Comparison of ENCODE assay signal across 14 mouse cellular contexts in genomic region chr12:12320693-12321092, GRCm38 (mm10). TPM values are rescaled to one million over a fixed set of nuclear protein-coding genes. Genes with fewer than 3 reads are reported as not detected.
DNase-seq lines count a peak whose midpoint lies in the region; ATAC-seq lines count a peak whose summit lies in the region.
"Had no signal": no experiment of that assay in that cellular context is flagged by ENCODE, and none has a peak within 500 bp of the region (broad histone marks: within the 10 kb centered on the region; RNA-seq: fewer than 3 reads in every experiment).

No protein-coding gene starts in this region.

- no peaks in the 10 kb centered on the region for H3K36me3 ChIP-seq in forebrain, embryonic 16.5 days (ENCODE audit: control insufficient read depth, insufficient read depth)
- H3K36me3 ChIP-seq in forebrain, embryonic 13.5 days (ENCODE audit: poor library complexity, severe bottlenecking) = no peaks in the 10 kb centered on the region
- no peaks in the 10 kb centered on the region for H3K36me3 ChIP-seq in liver, embryonic 13.5 days
- H3K36me3 ChIP-seq in liver, embryonic 11.5 days (ENCODE audit: control insufficient read depth, insufficient read depth, low read length) = no peaks in the 10 kb centered on the region
- H3K36me3 ChIP-seq in midbrain, embryonic 11.5 days (ENCODE audit: control insufficient read depth, insufficient read depth, low read length) = no peaks in the 10 kb centered on the region
- H3K36me3 ChIP-seq: heart, embryonic 10.5 days; hindbrain, embryonic 12.5 days; limb, embryonic 12.5 days had no signal

- H3K9me3 ChIP-seq in forebrain, embryonic 16.5 days (ENCODE audit: control insufficient read depth, low read length) = no peaks in the 10 kb centered on the region
- H3K9me3 ChIP-seq in forebrain, embryonic 13.5 days (replicated peaks) = no peaks in the 10 kb centered on the region
- no peaks in the 10 kb centered on the region for H3K9me3 ChIP-seq in liver, embryonic 13.5 days (replicated peaks)
- H3K9me3 ChIP-seq in liver, embryonic 11.5 days (ENCODE audit: control insufficient read depth, low read length) = no peaks in the 10 kb centered on the region
- H3K9me3 ChIP-seq in midbrain, embryonic 11.5 days (ENCODE audit: control insufficient read depth, low read length) = no peaks in the 10 kb centered on the region
- H3K9me3 ChIP-seq: heart, embryonic 10.5 days; hindbrain, embryonic 12.5 days; limb, embryonic 12.5 days had no signal

- H3K4me2 ChIP-seq in forebrain, embryonic 16.5 days (ENCODE audit: low read length) = no peak overlapping the region
- no peak overlapping the region for H3K4me2 ChIP-seq in forebrain, embryonic 13.5 days
- H3K4me2 ChIP-seq in liver, embryonic 13.5 days = no peak overlapping the region
- no peak overlapping the region for H3K4me2 ChIP-seq in liver, embryonic 11.5 days
- no peak overlapping the region for H3K4me2 ChIP-seq in midbrain, embryonic 11.5 days
- H3K4me2 ChIP-seq: hindbrain, embryonic 12.5 days; limb, embryonic 12.5 days had no signal

- 91% methylated on average over 2 of the region's 2 CpGs for WGBS in forebrain, embryonic 16.5 days
- WGBS in forebrain, embryonic 13.5 days = 91% methylated on average over 2 of the region's 2 CpGs
- 51% methylated on average over 2 of the region's 2 CpGs for WGBS in liver, embryonic 13.5 days (ENCODE audit: insufficient replicate concordance)
- WGBS in liver, embryonic 11.5 days = 66% methylated on average over 2 of the region's 2 CpGs
- 93% methylated on average over 2 of the region's 2 CpGs for WGBS in midbrain, embryonic 11.5 days

- H3K9ac ChIP-seq in forebrain, embryonic 16.5 days (replicated peaks; ENCODE audit: low read depth, low read length) = no peak overlapping the region
- H3K9ac ChIP-seq in forebrain, embryonic 13.5 days = no peak overlapping the region
- H3K9ac ChIP-seq in liver, embryonic 13.5 days = no peak overlapping the region
- no peak overlapping the region for H3K9ac ChIP-seq in liver, embryonic 11.5 days (ENCODE audit: low read depth, low read length)
- H3K9ac ChIP-seq in midbrain, embryonic 11.5 days (ENCODE audit: low read length) = no peak overlapping the region
- H3K9ac ChIP-seq: hindbrain, embryonic 12.5 days; limb, embryonic 12.5 days had no signal

- peaks cover 40% of the 10 kb centered on the region for H3K4me1 ChIP-seq in forebrain, embryonic 16.5 days (replicated peaks; ENCODE audit: control insufficient read depth, insufficient read depth, low read length)
- H3K4me1 ChIP-seq in forebrain, embryonic 13.5 days = peaks cover 22% of the 10 kb centered on the region
- H3K4me1 ChIP-seq in liver, embryonic 13.5 days (replicated peaks) = peaks cover 3% of the 10 kb centered on the region; the same call in 1 of the 2 replicates
- no peaks in the 10 kb centered on the region for H3K4me1 ChIP-seq in liver, embryonic 11.5 days (replicated peaks; ENCODE audit: control insufficient read depth, insufficient read depth, low read length)
- H3K4me1 ChIP-seq in midbrain, embryonic 11.5 days (ENCODE audit: control insufficient read depth, insufficient read depth, low read length) = no peaks in the 10 kb centered on the region

- no peak for ATAC-seq in forebrain, embryonic 16.5 days
- no peak for ATAC-seq in forebrain, embryonic 13.5 days
- ATAC-seq in liver, embryonic 13.5 days (ENCODE audit: low read depth) = peak; percentile 29
- no peak for ATAC-seq in liver, embryonic 11.5 days (replicated peaks; ENCODE audit: low FRiP score)
- ATAC-seq in granulocyte monocyte progenitor cell, adult 5-6 weeks (replicated peaks; ENCODE audit: poor library complexity, severe bottlenecking) = peak; percentile 78
- ATAC-seq in monocyte, adult 5-6 weeks (replicated peaks; ENCODE audit: insufficient number of reproducible peaks, low FRiP score, low TSS enrichment, poor library complexity, severe bottlenecking) = peak; percentile 72
- ATAC-seq in midbrain, embryonic 11.5 days (ENCODE audit: low FRiP score) = no peak
- ATAC-seq: intestine, embryonic 16.5 days had no signal

- peak overlapping the region; percentile 52; the same call in 1 of the 2 replicates for H3K27ac ChIP-seq in forebrain, embryonic 16.5 days (ENCODE audit: low read length)
- no peak overlapping the region for H3K27ac ChIP-seq in forebrain, embryonic 13.5 days
- H3K27ac ChIP-seq in liver, embryonic 13.5 days = no peak overlapping the region
- no peak overlapping the region for H3K27ac ChIP-seq in liver, embryonic 11.5 days (ENCODE audit: low read depth, low read length)
- no peak overlapping the region for H3K27ac ChIP-seq in midbrain, embryonic 11.5 days (ENCODE audit: low read depth, low read length)
- H3K27ac ChIP-seq: heart, embryonic 10.5 days; hindbrain, embryonic 12.5 days; limb, embryonic 12.5 days had no signal

- no peak for DNase-seq in liver, embryonic 13.5 days
- DNase-seq in liver, embryonic 11.5 days (ENCODE audit: low spot score) = no peak
- no peak for DNase-seq in midbrain, embryonic 11.5 days (ENCODE audit: low spot score, missing footprints)
- DNase-seq in cerebellum, postnatal 10 days = no peak
- DNase-seq: adrenal gland, postnatal 36 days; layer of hippocampus, postnatal 36 days had no signal

- H3K4me3 ChIP-seq in forebrain, embryonic 16.5 days (replicated peaks; ENCODE audit: low read length) = no peak overlapping the region
- no peak overlapping the region for H3K4me3 ChIP-seq in forebrain, embryonic 13.5 days
- H3K4me3 ChIP-seq in liver, embryonic 13.5 days (replicated peaks) = no peak overlapping the region
- no peak overlapping the region for H3K4me3 ChIP-seq in liver, embryonic 11.5 days (ENCODE audit: low read depth, low read length)
- no peak overlapping the region for H3K4me3 ChIP-seq in midbrain, embryonic 11.5 days (ENCODE audit: low read depth, low read length)
- H3K4me3 ChIP-seq: heart, embryonic 10.5 days; hindbrain, embryonic 12.5 days; limb, embryonic 12.5 days had no signal

- H3K27me3 ChIP-seq in forebrain, embryonic 16.5 days (replicated peaks; ENCODE audit: control insufficient read depth, insufficient read depth, low read length) = no peaks in the 10 kb centered on the region
- H3K27me3 ChIP-seq in forebrain, embryonic 13.5 days = no peaks in the 10 kb centered on the region
- H3K27me3 ChIP-seq in liver, embryonic 13.5 days = no peaks in the 10 kb centered on the region
- H3K27me3 ChIP-seq in liver, embryonic 11.5 days (replicated peaks; ENCODE audit: control insufficient read depth, insufficient read depth, low read length) = no peaks in the 10 kb centered on the region
- no peaks in the 10 kb centered on the region for H3K27me3 ChIP-seq in midbrain, embryonic 11.5 days (ENCODE audit: control insufficient read depth, insufficient read depth, low read length)
- H3K27me3 ChIP-seq: hindbrain, embryonic 12.5 days; limb, embryonic 12.5 days had no signal

RNA-seq across cellular contexts. Expression of gene Fam49a, which starts 58.8 kb away (rescaled TPM):
- 186 and 218 TPM in 2 replicates for polyA plus RNA-seq in forebrain, embryonic 16.5 days (2015; fragmentation: Nextera tagmentation; extraction: Ambion mirVana)
- polyA plus RNA-seq in forebrain, embryonic 13.5 days (2015; fragmentation: Nextera tagmentation; extraction: Ambion mirVana) = 45.9 and 55.0 TPM in 2 replicates
- 2.5 and 3.1 TPM in 2 replicates for polyA plus RNA-seq in liver, embryonic 13.5 days (2015; fragmentation: Nextera tagmentation; extraction: Ambion mirVana)
- 4.8 and 5.7 TPM in 2 replicates for polyA plus RNA-seq in liver, embryonic 11.5 days (2014; fragmentation: Nextera tagmentation; extraction: Ambion mirVana)
- total RNA-seq in granulocyte monocyte progenitor cell, adult 5-6 weeks (2014; fragmentation: Nextera tagmentation) = 6.4 and 9.3 TPM in 2 replicates
- total RNA-seq in granulocyte monocyte progenitor cell, adult 5-6 weeks (2017) = 4.4 and 6.7 TPM in 2 replicates
- 246 to 301 TPM (median 285 TPM) in 3 replicates for total RNA-seq in monocyte, adult 5-6 weeks (2017)
- 14.4 and 18.2 TPM in 2 replicates for polyA plus RNA-seq in midbrain, embryonic 11.5 days (2014; fragmentation: Nextera tagmentation; extraction: Ambion mirVana)

Comparison
In these comparisons a context has a peak if more than half of its experiments do, and no peak if none do; other contexts are left out.
1. ATAC-seq: peak in liver, embryonic 13.5 days (single experiment), granulocyte monocyte progenitor cell, adult 5-6 weeks (single experiment) and monocyte, adult 5-6 weeks (single experiment); none in forebrain, embryonic 16.5 days (single experiment), forebrain, embryonic 13.5 days (single experiment), liver, embryonic 11.5 days (single experiment) and midbrain, embryonic 11.5 days (single experiment).